32 mouse cellular contexts compared by ENCODE assay signal in genomic region chr11:70103701-70104315, GRCm38 (mm10). TPM values are rescaled to one million over a fixed set of nuclear protein-coding genes. Genes with fewer than 3 reads are reported as not detected.
A peak's percentile ranks its signal among the peaks of the same experiment; 100 is the strongest.
DNase-seq lines count a peak whose midpoint lies in the region; ATAC-seq and TF ChIP-seq lines count a peak whose summit lies in the region.
"Had no signal": no experiment of that assay in that cellular context is flagged by ENCODE, and none has a peak within 500 bp of the region (broad histone marks: within the 10 kb centered on the region; RNA-seq: fewer than 3 reads in every experiment).

No protein-coding gene starts in this region.

- no peak overlapping the region for H3K9ac ChIP-seq in hindbrain, embryonic 11.5 days (ENCODE audit: low read depth, low read length)
- H3K9ac ChIP-seq in hindbrain, postnatal 0 days (replicated peaks; ENCODE audit: low read length), result no peak overlapping the region
- H3K9ac ChIP-seq: embryonic facial prominence, embryonic 12.5 days; embryonic facial prominence, embryonic 15.5 days; forebrain, postnatal 0 days; heart, embryonic 13.5 days; hindbrain, embryonic 12.5 days; hindbrain, embryonic 15.5 days; intestine, embryonic 15.5 days had no signal

- DNase-seq in adrenal gland, postnatal 14 days, result peak; percentile 56
- DNase-seq in adrenal gland, postnatal 10 days, result no peak
- DNase-seq in hindbrain, embryonic 11.5 days (ENCODE audit: low spot score), result peak; percentile 4
- no peak for DNase-seq in hindbrain, postnatal 0 days (ENCODE audit: low spot score)
- DNase-seq in testis, postnatal 10 days (ENCODE audit: low spot score), result peak; percentile 36
- no peak for DNase-seq in testis, postnatal 14 days (ENCODE audit: low spot score)
- DNase-seq: B cell, adult 2 months; cerebellum, adult 11 months; cerebellum, adult 2 months; cerebellum, adult 9-11 months; cerebellum, postnatal 25 days; forebrain, postnatal 0 days; gastrocnemius, adult 2 months; gastrocnemius, postnatal 14 days; heart, adult 2 months; heart, postnatal 14 days; heart, postnatal 4 days; kidney, adult 11 months had no signal

- no peak for ATAC-seq in hindbrain, embryonic 11.5 days (ENCODE audit: low FRiP score)
- no peak for ATAC-seq in hindbrain, postnatal 0 days
- ATAC-seq: forebrain, embryonic 14.5 days; forebrain, postnatal 0 days; intestine, embryonic 15.5 days; Patski had no signal

- no peak for TF ChIP-seq CTCF in hindbrain, postnatal 0 days (IDR thresholded peaks at IDR 0.05; ENCODE audit: low read depth)

- no peak overlapping the region for H3K27ac ChIP-seq in hindbrain, embryonic 11.5 days (ENCODE audit: low read depth, low read length)
- no peak overlapping the region for H3K27ac ChIP-seq in hindbrain, postnatal 0 days
- H3K27ac ChIP-seq: embryonic facial prominence, embryonic 12.5 days; embryonic facial prominence, embryonic 15.5 days; gastrocnemius, adult 2 months; heart, adult 2 months; heart, embryonic 10.5 days; heart, embryonic 13.5 days; hindbrain, embryonic 12.5 days; hindbrain, embryonic 15.5 days; intestine, embryonic 15.5 days had no signal

- 85% methylated on average over 14 of the region's 14 CpGs for WGBS in hindbrain, embryonic 11.5 days
- 82% methylated on average over 14 of the region's 14 CpGs for WGBS in hindbrain, postnatal 0 days

- H3K36me3 ChIP-seq in hindbrain, embryonic 11.5 days (ENCODE audit: control insufficient read depth, insufficient read depth, low read length), result no peaks in the 10 kb centered on the region
- no peaks in the 10 kb centered on the region for H3K36me3 ChIP-seq in hindbrain, postnatal 0 days (ENCODE audit: insufficient read depth, low read length)
- H3K36me3 ChIP-seq: embryonic facial prominence, embryonic 12.5 days; embryonic facial prominence, embryonic 15.5 days; G1E; heart, embryonic 10.5 days; heart, embryonic 13.5 days; hindbrain, embryonic 12.5 days; hindbrain, embryonic 15.5 days; intestine, embryonic 15.5 days had no signal

- H3K27me3 ChIP-seq in hindbrain, embryonic 11.5 days (ENCODE audit: control insufficient read depth, insufficient read depth, low read length), result no peaks in the 10 kb centered on the region
- H3K27me3 ChIP-seq in hindbrain, postnatal 0 days (ENCODE audit: insufficient read depth, low read length), result no peaks in the 10 kb centered on the region
- H3K27me3 ChIP-seq: embryonic facial prominence, embryonic 12.5 days; embryonic facial prominence, embryonic 15.5 days; hindbrain, embryonic 12.5 days; hindbrain, embryonic 15.5 days; intestine, embryonic 15.5 days had no signal

- H3K9me3 ChIP-seq in hindbrain, embryonic 11.5 days (ENCODE audit: control insufficient read depth, low read length), result no peaks in the 10 kb centered on the region
- H3K9me3 ChIP-seq in hindbrain, postnatal 0 days (ENCODE audit: low read length), result no peaks in the 10 kb centered on the region
- H3K9me3 ChIP-seq: embryonic facial prominence, embryonic 15.5 days; G1E; heart, embryonic 10.5 days; hindbrain, embryonic 12.5 days; hindbrain, embryonic 15.5 days; intestine, embryonic 15.5 days had no signal

- H3K4me2 ChIP-seq in hindbrain, embryonic 11.5 days (replicated peaks; ENCODE audit: low read depth, low read length), result no peak overlapping the region
- H3K4me2 ChIP-seq in hindbrain, postnatal 0 days (ENCODE audit: low read depth, low read length), result no peak overlapping the region
- H3K4me2 ChIP-seq: embryonic facial prominence, embryonic 12.5 days; embryonic facial prominence, embryonic 15.5 days; heart, embryonic 13.5 days; hindbrain, embryonic 12.5 days; hindbrain, embryonic 15.5 days; intestine, embryonic 15.5 days had no signal

- no peaks in the 10 kb centered on the region for H3K4me1 ChIP-seq in hindbrain, embryonic 11.5 days (replicated peaks; ENCODE audit: control insufficient read depth, insufficient read depth, low read length)
- H3K4me1 ChIP-seq in hindbrain, postnatal 0 days (ENCODE audit: insufficient read depth, low read length), result no peaks in the 10 kb centered on the region
- H3K4me1 ChIP-seq: embryonic facial prominence, embryonic 12.5 days; embryonic facial prominence, embryonic 15.5 days; heart, embryonic 10.5 days; heart, embryonic 13.5 days; hindbrain, embryonic 12.5 days; hindbrain, embryonic 15.5 days; intestine, embryonic 15.5 days had no signal

- no peak overlapping the region for H3K4me3 ChIP-seq in hindbrain, embryonic 11.5 days (ENCODE audit: low read depth, low read length)
- H3K4me3 ChIP-seq in hindbrain, postnatal 0 days (ENCODE audit: low read length), result no peak overlapping the region
- H3K4me3 ChIP-seq: embryonic facial prominence, embryonic 12.5 days; embryonic facial prominence, embryonic 15.5 days; gastrocnemius, adult 2 months; heart, adult 2 months; heart, embryonic 10.5 days; heart, embryonic 13.5 days; hindbrain, embryonic 12.5 days; hindbrain, embryonic 15.5 days; intestine, embryonic 15.5 days had no signal

RNA-seq across cellular contexts. Expression of gene Asgr2, which starts 11.4 kb away (rescaled TPM):
- total RNA-seq in adrenal gland, postnatal 14 days (2021), result 1.9 and 30.0 TPM in 2 replicates
- 10 to 100 TPM; 17.1 to 37.9 TPM for total RNA-seq in adrenal gland, postnatal 10 days (2021)
- not detected in 2 replicates for polyA plus RNA-seq in hindbrain, embryonic 11.5 days (2014; fragmentation: Nextera tagmentation; extraction: Ambion mirVana)
- not detected in 2 replicates for total RNA-seq in hindbrain, postnatal 0 days (2014; rRNA removed)
- polyA plus RNA-seq in hindbrain, postnatal 0 days (2015; fragmentation: Nextera tagmentation; extraction: Ambion mirVana), result not detected in 2 replicates
- total RNA-seq: common myeloid progenitor, adult 5-6 weeks; forebrain, postnatal 0 days; G1E; gastrocnemius, postnatal 14 days; heart, postnatal 4 days had no signal
- polyA plus RNA-seq: embryonic facial prominence, embryonic 12.5 days; forebrain, embryonic 11.5 days; forebrain, embryonic 14.5 days; forebrain, postnatal 0 days; G1E; heart, embryonic 13.5 days; hindbrain, embryonic 12.5 days; hindbrain, embryonic 15.5 days; Patski had no signal

RNA-seq across cellular contexts. Expression of gene Mgl2, which starts 26.3 kb away (rescaled TPM):
- total RNA-seq in adrenal gland, postnatal 14 days (2021), result 1.8 and 3.3 TPM in 2 replicates
- 1 to 10 TPM; 2.1 to 2.5 TPM for total RNA-seq in adrenal gland, postnatal 10 days (2021)
- polyA plus RNA-seq in hindbrain, embryonic 11.5 days (2014; fragmentation: Nextera tagmentation; extraction: Ambion mirVana), result 0.42 TPM in 1 of 2 replicates, not detected in the other
- total RNA-seq in hindbrain, postnatal 0 days (2014; rRNA removed), result not detected in 2 replicates
- polyA plus RNA-seq in hindbrain, postnatal 0 days (2015; fragmentation: Nextera tagmentation; extraction: Ambion mirVana), result 1.1 and 1.6 TPM in 2 replicates
- total RNA-seq: G1E had no signal
- polyA plus RNA-seq: embryonic facial prominence, embryonic 12.5 days; forebrain, embryonic 11.5 days; G1E; Patski had no signal

RNA-seq across cellular contexts. Expression of gene Asgr1, which starts 49.9 kb away (rescaled TPM):
- 2.2 and 47.3 TPM in 2 replicates for total RNA-seq in adrenal gland, postnatal 14 days (2021)
- total RNA-seq in adrenal gland, postnatal 10 days (2021), result 10 to 100 TPM; 35.0 to 76.1 TPM
- polyA plus RNA-seq in hindbrain, embryonic 11.5 days (2014; fragmentation: Nextera tagmentation; extraction: Ambion mirVana), result 0.29 and 0.40 TPM in 2 replicates
- 2.3 and 2.8 TPM in 2 replicates for total RNA-seq in hindbrain, postnatal 0 days (2014; rRNA removed)
- polyA plus RNA-seq in hindbrain, postnatal 0 days (2015; fragmentation: Nextera tagmentation; extraction: Ambion mirVana), result 3.7 TPM in 2 replicates
- total RNA-seq: CH12.LX; common myeloid progenitor, adult 5-6 weeks; G1E; gastrocnemius, adult 2 months; gastrocnemius, postnatal 14 days; heart, adult 2 months; heart, postnatal 14 days; heart, postnatal 4 days had no signal
- polyA plus RNA-seq: G1E; heart, adult 2 months; heart, embryonic 13.5 days; heart, embryonic 16.5 days; Patski had no signal

RNA-seq across cellular contexts. Expression of gene Clec10a, which starts 52.2 kb away (rescaled TPM):
- 4.2 and 8.2 TPM in 2 replicates for total RNA-seq in adrenal gland, postnatal 14 days (2021)
- total RNA-seq in adrenal gland, postnatal 10 days (2021), result 1 to 10 TPM; 4.6 to 5.1 TPM
- 0.32 and 1.4 TPM in 2 replicates for polyA plus RNA-seq in hindbrain, embryonic 11.5 days (2014; fragmentation: Nextera tagmentation; extraction: Ambion mirVana)
- 1.7 TPM in 1 of 2 replicates, not detected in the other for total RNA-seq in hindbrain, postnatal 0 days (2014; rRNA removed)
- polyA plus RNA-seq in hindbrain, postnatal 0 days (2015; fragmentation: Nextera tagmentation; extraction: Ambion mirVana), result 1.3 and 1.6 TPM in 2 replicates
- total RNA-seq: CH12.LX had no signal
- polyA plus RNA-seq: Patski had no signal

Comparison
In these comparisons a context has a peak if more than half of its experiments do, and no peak if none do; other contexts are left out.
1. DNase-seq: peak in adrenal gland, postnatal 14 days (single experiment), hindbrain, embryonic 11.5 days (single experiment) and testis, postnatal 10 days (single experiment); none in adrenal gland, postnatal 10 days (single experiment), hindbrain, postnatal 0 days (single experiment) and testis, postnatal 14 days (single experiment).